30 mouse cellular contexts compared by ENCODE assay signal in genomic region chr12:69432086-69432485, GRCm38 (mm10). TPM values are rescaled to one million over a fixed set of nuclear protein-coding genes. Genes with fewer than 3 reads are reported as not detected.
DNase-seq lines count a peak whose midpoint lies in the region; ATAC-seq and TF ChIP-seq lines count a peak whose summit lies in the region.
"Had no signal": no experiment of that assay in that cellular context is flagged by ENCODE, and none has a peak within 500 bp of the region (broad histone marks: within the 10 kb centered on the region; RNA-seq: fewer than 3 reads in every experiment).

No protein-coding gene starts in this region.

- H3K36me3 ChIP-seq in lung, embryonic 14.5 days (ENCODE audit: insufficient read depth) = no peaks in the 10 kb centered on the region
- no peaks in the 10 kb centered on the region for H3K36me3 ChIP-seq in stomach, embryonic 14.5 days (ENCODE audit: control insufficient read depth, insufficient read depth, low read length)
- no peaks in the 10 kb centered on the region for H3K36me3 ChIP-seq in stomach, postnatal 0 days (ENCODE audit: control insufficient read depth, insufficient read depth, low read length)
- H3K36me3 ChIP-seq in thymus, adult 2 months (ENCODE audit: control insufficient read depth, insufficient read depth, low read length) = no peaks in the 10 kb centered on the region
- H3K36me3 ChIP-seq: embryonic facial prominence, embryonic 10.5 days; heart, embryonic 15.5 days; liver, embryonic 13.5 days; midbrain, embryonic 12.5 days; neural tube, embryonic 15.5 days had no signal

- TF ChIP-seq POLR2A in thymus, adult 2 months (IDR thresholded peaks at IDR 0.05; ENCODE audit: control insufficient read depth, extremely low read depth, insufficient read depth, low read length, poor library complexity) = no peak

- H3K9me3 ChIP-seq in lung, embryonic 14.5 days (ENCODE audit: low read depth, low read length) = no peaks in the 10 kb centered on the region
- H3K9me3 ChIP-seq in stomach, embryonic 14.5 days (ENCODE audit: control insufficient read depth, low read depth, low read length) = peaks cover 6% of the 10 kb centered on the region; the same call in 1 of the 2 replicates
- H3K9me3 ChIP-seq in stomach, postnatal 0 days (ENCODE audit: control insufficient read depth, low read length) = 0 out of 2 replicates have a peak, but pooled peaks cover 3% of the 10 kb centered on the region
- H3K9me3 ChIP-seq: embryonic facial prominence, embryonic 10.5 days; forebrain, embryonic 13.5 days; heart, embryonic 15.5 days; liver, embryonic 13.5 days; midbrain, embryonic 12.5 days; neural tube, embryonic 15.5 days had no signal

- H3K27ac ChIP-seq in lung, embryonic 14.5 days (ENCODE audit: low read depth) = no peak overlapping the region
- peak overlapping the region; percentile 33; the same call in 1 of the 2 replicates for H3K27ac ChIP-seq in stomach, embryonic 14.5 days (ENCODE audit: low read length)
- H3K27ac ChIP-seq in stomach, postnatal 0 days (replicated peaks) = no peak overlapping the region
- no peak overlapping the region for H3K27ac ChIP-seq in thymus, adult 2 months (ENCODE audit: control insufficient read depth, insufficient read depth, low read length)
- H3K27ac ChIP-seq: embryonic facial prominence, embryonic 10.5 days; forebrain, embryonic 13.5 days; heart, embryonic 15.5 days; hindbrain, postnatal 0 days; layer of hippocampus, adult 2 months; liver, embryonic 13.5 days; midbrain, embryonic 12.5 days; neural tube, embryonic 15.5 days had no signal

- peak; percentile 59; the same call in 1 of the 2 replicates for ATAC-seq in lung, embryonic 14.5 days (ENCODE audit: insufficient read depth)
- no peak for ATAC-seq in stomach, embryonic 14.5 days (ENCODE audit: insufficient number of reproducible peaks, insufficient read depth, low FRiP score, low read depth)
- no peak for ATAC-seq in stomach, postnatal 0 days (ENCODE audit: low FRiP score, low TSS enrichment)
- ATAC-seq: activated CD4-positive, CD25-positive, alpha-beta regulatory T cell, adult 4 months; CD4-positive, CD25-positive, alpha-beta regulatory T cell, adult 4 months; forebrain, embryonic 13.5 days; hindbrain, postnatal 0 days had no signal

- H3K4me2 ChIP-seq in lung, embryonic 14.5 days = no peak overlapping the region
- H3K4me2 ChIP-seq in stomach, embryonic 14.5 days (replicated peaks; ENCODE audit: low read depth, low read length) = no peak overlapping the region
- H3K4me2 ChIP-seq in stomach, postnatal 0 days (replicated peaks; ENCODE audit: low read depth) = no peak overlapping the region
- H3K4me2 ChIP-seq: forebrain, embryonic 13.5 days; heart, embryonic 15.5 days; liver, embryonic 13.5 days; midbrain, embryonic 12.5 days; neural tube, embryonic 15.5 days had no signal

- H3K4me3 ChIP-seq in lung, embryonic 14.5 days (ENCODE audit: low read depth, low read length) = no peak overlapping the region
- H3K4me3 ChIP-seq in stomach, embryonic 14.5 days (ENCODE audit: low read depth, low read length) = no peak overlapping the region
- no peak overlapping the region for H3K4me3 ChIP-seq in stomach, postnatal 0 days (ENCODE audit: low read depth, low read length)
- no peak overlapping the region for H3K4me3 ChIP-seq in thymus, adult 2 months (ENCODE audit: control insufficient read depth, insufficient read depth, low read length)
- H3K4me3 ChIP-seq: embryonic facial prominence, embryonic 10.5 days; forebrain, embryonic 13.5 days; heart, embryonic 15.5 days; layer of hippocampus, adult 2 months; liver, embryonic 13.5 days; midbrain, embryonic 12.5 days; neural tube, embryonic 15.5 days had no signal

- peak; percentile 40 for DNase-seq in embryo, embryonic 10 days (ENCODE audit: low spot score)
- DNase-seq in embryo, embryonic 10.5 days (ENCODE audit: low spot score) = no peak
- peak; percentile 68 for DNase-seq in lung, embryonic 14.5 days
- no peak for DNase-seq in lung, postnatal 25 days (ENCODE audit: low spot score)
- DNase-seq in stomach, postnatal 0 days (ENCODE audit: low spot score) = no peak
- DNase-seq in left cerebral cortex, postnatal 10 days (ENCODE audit: extremely low spot score in 1 of 2, low spot score in 2 of 2) = no peak
- no peak for DNase-seq in thymus, adult 2 months
- DNase-seq: adrenal gland, postnatal 14 days; cerebellum, adult 11 months; cerebellum, postnatal 14 days; gastrocnemius, postnatal 36 days; heart, postnatal 4 days; kidney, adult 2 months; kidney, postnatal 10 days; layer of hippocampus, postnatal 36 days; liver, embryonic 13.5 days; lung, postnatal 14 days; right cerebral cortex, postnatal 14 days; spleen, adult 18-20 months; thymus, postnatal 14 days had no signal

- H3K9ac ChIP-seq in lung, embryonic 14.5 days = no peak overlapping the region
- H3K9ac ChIP-seq in stomach, embryonic 14.5 days (replicated peaks; ENCODE audit: low read depth, low read length) = no peak overlapping the region
- no peak overlapping the region for H3K9ac ChIP-seq in stomach, postnatal 0 days (ENCODE audit: low read length)
- H3K9ac ChIP-seq: forebrain, embryonic 13.5 days; heart, embryonic 15.5 days; liver, embryonic 13.5 days; midbrain, embryonic 12.5 days; neural tube, embryonic 15.5 days had no signal

- no peak for TF ChIP-seq EP300 in stomach, postnatal 0 days (optimal IDR thresholded peaks at IDR 0.05)

- intact Hi-C loops in left cerebral cortex, postnatal 10 days (cut with DNase I) = no loop called here

- 17% methylated on average over 7 of the region's 7 CpGs for WGBS in lung, embryonic 14.5 days
- WGBS in stomach, embryonic 14.5 days = 19% methylated on average over 7 of the region's 7 CpGs
- WGBS in stomach, postnatal 0 days = 24% methylated on average over 7 of the region's 7 CpGs
- 96% methylated on average over 7 of the region's 7 CpGs for WGBS in thymus, adult 2 months

- H3K4me1 ChIP-seq in lung, embryonic 14.5 days (ENCODE audit: insufficient read depth) = no peaks in the 10 kb centered on the region
- peaks cover 15% of the 10 kb centered on the region; the same call in 1 of the 2 replicates for H3K4me1 ChIP-seq in stomach, embryonic 14.5 days (ENCODE audit: control insufficient read depth, insufficient read depth, low read length)
- H3K4me1 ChIP-seq in stomach, postnatal 0 days (replicated peaks; ENCODE audit: control insufficient read depth, insufficient read depth) = no peaks in the 10 kb centered on the region
- 0 out of 2 replicates have a peak, but pooled peaks cover 2% of the 10 kb centered on the region for H3K4me1 ChIP-seq in thymus, adult 2 months (replicated peaks; ENCODE audit: control insufficient read depth, insufficient read depth, low read length)
- H3K4me1 ChIP-seq: forebrain, embryonic 13.5 days; heart, embryonic 15.5 days; liver, embryonic 13.5 days; neural tube, embryonic 15.5 days had no signal

- no peaks in the 10 kb centered on the region for H3K27me3 ChIP-seq in lung, embryonic 14.5 days (ENCODE audit: insufficient read depth, low read length)
- no peaks in the 10 kb centered on the region for H3K27me3 ChIP-seq in stomach, embryonic 14.5 days (ENCODE audit: control insufficient read depth, insufficient read depth, low read length)
- H3K27me3 ChIP-seq in stomach, postnatal 0 days (ENCODE audit: control insufficient read depth, insufficient read depth, low read length) = no peaks in the 10 kb centered on the region
- no peaks in the 10 kb centered on the region for H3K27me3 ChIP-seq in thymus, adult 2 months (ENCODE audit: control insufficient read depth, insufficient read depth, low read length)
- H3K27me3 ChIP-seq: forebrain, embryonic 13.5 days; heart, embryonic 15.5 days; liver, embryonic 13.5 days; midbrain, embryonic 12.5 days; neural tube, embryonic 15.5 days had no signal

- no peak for TF ChIP-seq CTCF in lung, embryonic 14.5 days (IDR thresholded peaks at IDR 0.05; ENCODE audit: low read depth)
- no peak for TF ChIP-seq CTCF in stomach, postnatal 0 days (IDR thresholded peaks at IDR 0.05; ENCODE audit: low read depth)
- no peak for TF ChIP-seq CTCF in thymus, adult 2 months (IDR thresholded peaks at IDR 0.05; ENCODE audit: borderline replicate concordance, control insufficient read depth, extremely low read depth, insufficient read depth, low read length, poor library complexity)

RNA-seq across cellular contexts. Expression of gene Gm9887, which starts 59.8 kb away (rescaled TPM):
- 2.0 and 2.2 TPM in 2 replicates for polyA plus RNA-seq in lung, embryonic 14.5 days (2014; fragmentation: Nextera tagmentation; extraction: Ambion mirVana)
- polyA plus RNA-seq in stomach, embryonic 14.5 days (2014; fragmentation: Nextera tagmentation; extraction: Ambion mirVana) = 0.74 and 2.2 TPM in 2 replicates
- 2.4 and 4.1 TPM in 2 replicates for polyA plus RNA-seq in stomach, postnatal 0 days (2015; fragmentation: Nextera tagmentation; extraction: Ambion mirVana)
- 1 to 10 TPM; 1.4 to 1.6 TPM for total RNA-seq in left cerebral cortex, postnatal 10 days (2021)
- polyA plus RNA-seq in thymus, adult 2 months (2012; rRNA removed) = 1.1 and 2.8 TPM in 2 replicates
- total RNA-seq: gastrocnemius, postnatal 36 days; hindbrain, postnatal 0 days had no signal
- polyA plus RNA-seq: activated CD4-positive, CD25-positive, alpha-beta regulatory T cell, adult 4 months had no signal

Comparison
In these comparisons a context has a peak if more than half of its experiments do, and no peak if none do; other contexts are left out.
1. DNase-seq: peak in embryo, embryonic 10 days (single experiment) and lung, embryonic 14.5 days (single experiment); none in embryo, embryonic 10.5 days (single experiment), lung, postnatal 25 days (single experiment), stomach, postnatal 0 days (single experiment), left cerebral cortex, postnatal 10 days (0 of 2) and thymus, adult 2 months (single experiment).